Mouse (Mus musculus) CH12.LX (cell line): Measurements from ENCODE around the gene Efemp1. TPM values are rescaled to one million over a fixed set of nuclear protein-coding genes. Genes with fewer than 3 reads are reported as not detected.

Source experiments
- DNase-seq: peaks from one replicate; pipeline ENCODE4 v3.0.0-alpha.2; 2013; ENCODE audit errors: extremely low read depth
- H3K27ac ChIP-seq: 2 replicates; pipeline ENCODE4 v1.5.1; 2012; ENCODE audit warnings: low read depth, mild to moderate bottlenecking, control low read depth, moderate library complexity; ENCODE audit not compliant: insufficient read depth
- H3K27me3 ChIP-seq: replicated peaks from 2 replicates; pipeline ENCODE3; 2012; ENCODE audit warnings: inconsistent platforms
- H3K36me3 ChIP-seq, 2 experiments: replicated peaks in 1 of 2; 2 replicates each; pipeline versions ENCODE3 to v1.6.1; 2012; ENCODE audit warnings: inconsistent platforms in 1 of 2, low read length in 1 of 2, mild to moderate bottlenecking in 1 of 2, mixed read lengths in 1 of 2, moderate library complexity in 1 of 2; ENCODE audit not compliant: control insufficient read depth in 1 of 2, insufficient read depth in 1 of 2
- H3K4me1 ChIP-seq, 2 experiments: 2 replicates each; pipeline ENCODE4 v1.6.1; 2012; ENCODE audit warnings: inconsistent platforms in 1 of 2, moderate library complexity in 1 of 2; ENCODE audit not compliant: insufficient read depth in 2 of 2, control insufficient read depth in 1 of 2
- H3K4me2 ChIP-seq: 2 replicates; pipeline ENCODE4 v1.6.1; 2012; ENCODE audit warnings: low read depth, mild to moderate bottlenecking, control low read depth; ENCODE audit not compliant: poor library complexity, insufficient read depth, severe bottlenecking
- H3K4me3 ChIP-seq, 3 experiments: fragments of 150-350 bp in 1 of 3; sonication (generic) in 1 of 3; replicated peaks in 1 of 3; 2 replicates each; pipeline versions ENCODE3 to v1.5.1; 2011 to 2012; ENCODE audit warnings: low read depth in 2 of 3, low read length in 2 of 3, mild to moderate bottlenecking in 2 of 3, moderate library complexity in 2 of 3, control low read depth in 1 of 3, improper control_type of control experiment in 1 of 3, inconsistent platforms in 1 of 3, mixed read lengths in 1 of 3; ENCODE audit not compliant: poor library complexity in 1 of 3
- H3K79me2 ChIP-seq: replicated peaks from 2 replicates; pipeline ENCODE4 v1.6.1; 2012; ENCODE audit warnings: mild to moderate bottlenecking, moderate library complexity; ENCODE audit not compliant: control insufficient read depth, poor library complexity, insufficient read depth, severe bottlenecking; ENCODE audit errors: extremely low read depth
- H3K9ac ChIP-seq: 2 replicates; pipeline ENCODE4 v1.6.1; 2012; ENCODE audit warnings: low read depth, mild to moderate bottlenecking, control low read depth, moderate library complexity; ENCODE audit not compliant: insufficient read depth
- H3K9me3 ChIP-seq: replicated peaks from 2 replicates; pipeline ENCODE3; 2012; ENCODE audit warnings: low read length, inconsistent platforms, mixed read lengths
- BHLHE40 ChIP-seq: IDR thresholded peaks from 2 replicates; pipeline ENCODE4 v1.6.1; 2011; ENCODE audit warnings: mild to moderate bottlenecking, low read depth, low read length, improper control_type of control experiment
- CHD1 ChIP-seq: IDR thresholded peaks from 2 replicates; pipeline ENCODE4 v1.6.1; 2012; ENCODE audit warnings: low read depth, low read length, improper control_type of control experiment, inconsistent platforms
- CTCF ChIP-seq, 2 experiments: IDR thresholded peaks in 1 of 2; conservative IDR thresholded peaks in 1 of 2; 2 replicates each; pipeline ENCODE4 v1.5.1; 2011 to 2012; ENCODE audit warnings: low read depth in 2 of 2, low read length in 2 of 2, improper control_type of control experiment in 1 of 2, inconsistent platforms in 1 of 2, mild to moderate bottlenecking in 1 of 2, moderate library complexity in 1 of 2
- ELF1 ChIP-seq: IDR thresholded peaks from 2 replicates; pipeline ENCODE4 v1.6.1; 2014; ENCODE audit warnings: low read depth, mild to moderate bottlenecking, inconsistent platforms, low read length, improper control_type of control experiment
- IRF4 ChIP-seq: IDR thresholded peaks from 2 replicates; pipeline ENCODE4 v1.6.1; 2014; ENCODE audit warnings: low read depth, mild to moderate bottlenecking, inconsistent platforms, low read length, improper control_type of control experiment
- JUN ChIP-seq: IDR thresholded peaks from 2 replicates; pipeline ENCODE4 v1.6.1; 2011; ENCODE audit warnings: low read depth, mild to moderate bottlenecking, low read length, improper control_type of control experiment, moderate library complexity; ENCODE audit not compliant: insufficient read depth
- MAX ChIP-seq: IDR thresholded peaks from 2 replicates; pipeline ENCODE4 v1.6.1; 2011; ENCODE audit warnings: low read length, improper control_type of control experiment
- MXI1 ChIP-seq: IDR thresholded peaks from 2 replicates; pipeline ENCODE4 v1.6.1; 2011; ENCODE audit warnings: mild to moderate bottlenecking, low read depth, low read length, improper control_type of control experiment
- NELFE ChIP-seq: IDR thresholded peaks from 2 replicates; pipeline ENCODE4 v1.6.1; 2011; ENCODE audit warnings: low read depth, low read length, improper control_type of control experiment
- PAX5 ChIP-seq: IDR thresholded peaks from 2 replicates; pipeline ENCODE4 v1.6.1; 2012; ENCODE audit warnings: low read length, inconsistent platforms, mixed read lengths
- RAD21 ChIP-seq: IDR thresholded peaks from 2 replicates; pipeline ENCODE4 v1.6.1; 2011; ENCODE audit warnings: low read depth, mild to moderate bottlenecking, low read length, improper control_type of control experiment, moderate library complexity
- SMC3 ChIP-seq: IDR thresholded peaks from 2 replicates; pipeline ENCODE4 v1.6.1; 2011; ENCODE audit warnings: low read depth, low read length, improper control_type of control experiment
- UBTF ChIP-seq: IDR thresholded peaks from 2 replicates; pipeline ENCODE4 v1.6.1; 2012; ENCODE audit warnings: low read depth, mild to moderate bottlenecking, inconsistent platforms, low read length, improper control_type of control experiment, moderate library complexity
- ZC3H11A ChIP-seq: IDR thresholded peaks from 2 replicates; pipeline ENCODE4 v1.6.1; 2012; ENCODE audit warnings: low read depth, mild to moderate bottlenecking, inconsistent platforms, low read length, improper control_type of control experiment
- ZKSCAN1 ChIP-seq: IDR thresholded peaks from 2 replicates; pipeline ENCODE4 v1.6.1; 2012; ENCODE audit warnings: low read depth, inconsistent platforms, low read length, improper control_type of control experiment, borderline replicate concordance
- ZNF384 ChIP-seq: IDR thresholded peaks from 2 replicates; pipeline ENCODE4 v1.6.1; 2012; ENCODE audit warnings: low read depth, low read length, improper control_type of control experiment, inconsistent platforms
- dilution Hi-C: fragments of 300-500 bp; cut with MboI; formaldehyde crosslinking; loops from 2 replicates; pipeline ENCODE4 v1.14.3; 2020; ENCODE audit warnings: low sequenced_read_pairs; ENCODE audit not compliant: extremely low pct_unique_long_range_greater_than_20kb, extremely low pct_ligation_motif_present
- in situ Hi-C: fragments of 300-500 bp; cut with MboI; formaldehyde crosslinking; loops from 3 replicates; pipeline ENCODE4 v1.14.3; 2019; ENCODE audit warnings: low sequenced_read_pairs, low pct_ligation_motif_present, low pct_unique_long_range_greater_than_20kb, mixed read lengths
- polyA plus RNA-seq: library from polyadenylated mRNA; unstranded; fragments of >175 nt; gene quantifications from 2 replicates; pipeline ENCODE4 v1.2.1, GENCODE M21; 2012; ENCODE audit warnings: low read depth; ENCODE audit not compliant: insufficient read length
- total RNA-seq, 2 experiments: library from RNA; depleted of rRNA; stranded (reverse); fragments of 300-350 nt in 1 of 2; fragments of >200 nt in 1 of 2; gene quantifications; 2 replicates each; pipeline ENCODE4 v1.2.3; 2012 to 2014

Gene Efemp1
- total RNA-seq (2012; rRNA removed) (not detected in 2 replicates), total RNA-seq (2014; rRNA removed) (not detected in 2 replicates), polyA plus RNA-seq (not detected in 2 replicates)

DNA sequence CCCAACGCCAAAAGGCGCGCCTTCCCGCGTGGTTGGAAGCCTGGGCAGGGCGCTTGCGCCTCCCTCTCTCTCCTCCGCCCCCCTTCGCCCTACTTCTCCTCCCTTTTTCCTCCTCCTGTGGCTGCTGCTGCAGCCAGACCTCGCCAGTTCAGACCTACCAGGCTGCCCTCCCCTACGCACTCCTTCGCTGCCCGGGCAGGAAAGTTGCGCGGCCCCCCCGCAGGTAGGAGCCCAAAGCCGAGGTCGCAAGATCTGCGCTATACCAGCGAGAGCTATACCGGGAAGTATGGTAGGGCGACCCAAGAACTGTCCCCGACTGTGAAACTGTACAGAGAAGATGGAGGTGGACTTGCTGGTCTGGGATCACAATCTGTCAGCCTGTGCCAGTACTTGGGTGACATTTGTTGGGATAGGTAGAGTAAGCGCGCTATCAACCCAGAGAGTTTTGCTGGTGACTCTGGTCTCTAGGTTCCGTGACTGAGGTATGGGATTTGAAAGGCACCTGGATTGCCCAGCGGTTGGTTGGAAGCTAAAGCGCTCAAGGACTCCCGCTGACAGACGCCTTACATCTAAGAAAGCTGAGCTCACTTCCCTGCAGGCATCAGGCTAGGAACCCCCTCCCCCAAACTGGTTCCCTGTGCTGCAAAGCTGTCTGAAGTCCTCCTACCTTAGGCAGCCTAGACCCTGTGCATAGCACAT is at the start of gene Efemp1:
TSS of gene Efemp1 (plus strand) at position 103 of the 699 bp plus-strand sequence.
- Histone ChIP-seq H3K4me1 (peaks cover 0 to 9% of the 10 kb centered on the region in 2 experiments; a peak in 2 of 4 replicates), H3K4me2 (no peak within 1 kb of the TSS), H3K36me3 (no peaks in the 10 kb centered on the region), H3K9ac (no peak within 1 kb of the TSS), H3K27me3 (no peaks in the 10 kb centered on the region), H3K9me3 (no peaks in the 10 kb centered on the region), H3K79me2 (no peaks in the 10 kb centered on the region), H3K4me3 (no peak within 1 kb of the TSS), H3K27ac (no peak within 1 kb of the TSS)
- dilution Hi-C loops (no loop called here), in situ Hi-C loops (no loop called here)
- no peak for TF ChIP-seq ELF1
- no peak for TF ChIP-seq PAX5
- TF ChIP-seq ZNF384: no peak
- TF ChIP-seq ZKSCAN1: no peak
- no peak for TF ChIP-seq ZC3H11A
- TF ChIP-seq MXI1: no peak
- TF ChIP-seq NELFE: no peak
- no peak for TF ChIP-seq UBTF
- TF ChIP-seq BHLHE40: no peak
- no peak for TF ChIP-seq MAX
- no peak for TF ChIP-seq CHD1
- no peak for TF ChIP-seq IRF4
- no peak for TF ChIP-seq RAD21
- DNase-seq: no peak

- no peak overlapping the region for H3K27ac ChIP-seq
- in situ Hi-C loops: loop anchor here (25.0 kb wide), 1 partner anchor 196 kb away; no protein-coding TSS in a partner anchor
- H3K79me2 ChIP-seq: no peaks in the 10 kb centered on the region
- peak; percentile 53 for DNase-seq
- TF ChIP-seq SMC3 (peak; percentile 79), RAD21 (peak; percentile 61), JUN (no peak), CTCF (conservative IDR thresholded peaks at IDR 0.05 in 1 of 2, IDR thresholded peaks at IDR 0.05 in 1 of 2; ENCODE audit: low read depth in 2 of 2, low read length in 2 of 2) (peak; percentile 75 to 82)
- TF ChIP-seq, all 38 proteins: peak for 3
- H3K4me1 ChIP-seq: no peaks in the 10 kb centered on the region
- H3K27me3 ChIP-seq: no peaks in the 10 kb centered on the region
- H3K4me3 ChIP-seq: no peak overlapping the region
- H3K36me3 ChIP-seq: no peaks in the 10 kb centered on the region
- no peak overlapping the region for H3K4me2 ChIP-seq
- no peak overlapping the region for H3K9ac ChIP-seq
- H3K9me3 ChIP-seq: no peaks in the 10 kb centered on the region
- dilution Hi-C loops: no loop called here
Measured at GRCm38 (mm10) chr11:28808685-28809084, 44.3 kb upstream of the Efemp1 start.
